Mouse (Mus musculus): ENCODE measurements at regions not wholly inside any gene's neighbourhood (a gene's known extent, or its start where the extent isn't known, plus 50 kb on each side); places are given as distances from the start of the nearest gene placed in this dataset.

DNA sequence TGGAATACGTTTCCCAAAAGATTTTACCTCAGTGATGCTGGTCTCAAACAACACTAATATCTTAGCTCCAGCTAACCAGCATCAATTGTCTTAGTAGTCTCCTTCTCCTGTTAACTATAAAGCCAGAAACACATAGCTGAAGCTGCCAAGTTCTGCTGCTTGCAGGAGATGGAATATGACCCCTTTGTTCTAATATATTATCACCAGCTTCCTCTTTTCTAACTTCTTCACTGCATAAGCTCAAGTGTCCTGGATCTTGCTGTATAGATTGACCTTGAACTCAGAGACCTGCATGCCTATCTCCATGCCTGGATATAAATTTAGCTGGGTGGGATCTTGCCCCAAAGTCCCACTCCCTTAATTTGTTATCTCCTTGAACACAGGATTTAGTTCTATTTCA, 94.8 kb downstream of the Rbm46 start:
- DNase-seq, result no peak

DNA sequence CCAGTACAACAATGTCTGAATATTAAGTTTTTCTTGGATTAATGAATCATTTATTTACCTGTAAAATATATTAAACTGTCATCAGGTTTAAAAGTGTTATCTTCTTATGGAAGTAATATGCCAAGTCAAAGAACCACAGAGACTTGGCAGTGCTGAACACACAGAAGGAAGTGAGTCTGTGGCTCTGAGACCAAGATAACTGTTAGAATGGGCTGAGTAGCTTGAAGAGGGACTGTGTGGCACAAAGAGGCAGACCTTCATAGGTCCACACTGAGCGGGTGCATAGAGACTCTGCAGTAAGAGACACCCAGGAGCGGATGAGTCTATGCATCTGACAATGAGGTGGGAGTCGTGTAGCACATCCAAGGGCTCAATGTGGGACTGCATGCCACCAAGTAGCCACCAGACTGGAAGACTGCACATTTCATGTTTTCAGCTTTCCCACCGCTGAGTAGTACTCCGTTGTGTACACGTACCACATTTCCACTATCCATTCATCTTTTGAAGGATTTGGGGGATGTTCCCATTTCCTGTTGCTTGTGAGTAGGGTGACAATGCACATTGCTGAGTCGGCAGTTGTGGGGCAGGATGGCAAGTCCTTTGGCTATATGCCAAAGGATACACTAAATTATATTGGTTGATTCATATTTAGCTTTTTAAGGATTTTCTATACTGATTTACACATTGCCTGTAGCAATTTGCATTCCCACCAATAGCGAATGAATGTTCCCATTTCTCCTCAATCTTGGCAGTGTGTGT, 105.6 kb downstream of the Rbm46 start:
- no peak for DNase-seq

DNA sequence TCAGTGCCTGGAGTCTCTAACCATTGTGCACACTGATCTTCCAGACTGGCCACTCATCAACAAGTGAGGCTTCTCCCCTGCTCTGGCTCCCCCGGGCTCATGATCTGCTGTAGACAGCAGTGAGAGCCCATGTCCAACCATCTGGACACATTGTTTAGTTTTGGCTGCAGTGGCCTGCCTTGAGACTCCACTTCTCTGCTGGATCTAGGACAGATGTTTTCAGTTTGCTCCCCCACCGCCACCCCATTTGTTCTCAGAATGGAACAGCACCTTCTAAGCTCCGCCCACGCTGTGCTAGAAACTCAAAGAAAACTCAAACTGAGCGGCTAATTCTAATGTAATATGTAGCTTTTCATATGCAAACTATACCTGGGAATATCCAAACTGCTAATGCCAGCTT, 108.8 kb downstream of the Rbm46 start:
- DNase-seq, result no peak

DNA sequence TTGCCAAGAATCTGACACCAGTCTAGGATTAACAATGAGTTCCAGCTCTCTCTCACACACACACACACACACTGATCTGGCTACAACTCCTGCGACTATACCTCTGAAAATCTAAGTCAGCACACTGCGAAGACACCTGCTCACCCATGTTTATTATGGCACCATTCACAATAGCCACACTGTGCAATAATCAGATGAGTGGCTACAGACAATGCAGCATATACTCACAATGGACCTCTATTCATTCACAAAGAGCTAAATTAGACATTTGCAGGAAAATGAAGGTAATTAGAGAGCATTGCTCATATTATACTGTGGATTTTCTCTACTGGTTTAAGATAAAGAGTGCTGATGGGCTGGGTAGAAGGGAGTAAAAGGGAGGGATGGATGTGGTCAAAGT, 116.3 kb downstream of the Rbm46 start:
- no peak for DNase-seq

DNA sequence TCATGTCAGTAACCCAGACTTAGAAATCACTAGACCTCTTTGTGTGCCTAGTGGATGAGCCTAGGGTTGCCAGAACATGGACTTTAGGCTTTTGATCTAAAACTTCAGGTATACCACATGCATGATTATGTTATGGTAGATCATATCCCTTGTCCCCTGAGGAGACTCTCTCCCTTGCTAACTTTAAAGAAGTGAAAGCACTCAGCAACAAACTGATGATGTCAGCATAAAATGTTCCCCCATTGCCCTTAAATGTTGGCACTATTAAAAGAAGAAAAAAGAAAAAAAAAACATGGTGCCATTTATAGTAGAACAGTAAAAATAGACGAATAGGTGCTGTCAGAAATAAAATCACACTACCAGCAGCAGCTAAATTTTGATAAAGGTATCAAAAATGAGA, 117.3 kb downstream of the Rbm46 start:
- no peak for DNase-seq

DNA sequence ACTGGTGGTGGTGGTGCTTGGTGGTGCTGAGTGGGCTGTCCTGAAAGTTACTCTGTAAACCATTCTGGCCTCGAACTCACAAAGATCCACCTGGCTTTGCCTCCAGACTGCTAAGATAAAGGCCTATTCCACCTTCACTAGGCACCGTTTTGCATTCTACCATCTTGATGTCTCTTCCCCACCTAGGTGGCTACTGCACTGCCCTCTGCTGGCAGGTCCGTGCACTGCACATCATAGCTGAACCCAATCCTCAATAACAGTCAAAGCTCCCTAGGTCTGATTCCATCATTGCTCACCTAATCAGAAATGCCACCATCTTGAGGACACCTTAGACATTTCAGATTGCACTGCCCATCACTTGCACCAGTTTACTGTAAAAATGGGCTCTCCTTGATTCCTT, 150.7 kb downstream of the Rbm46 start:
- DNase-seq, result peak; percentile 12 to 28

DNA sequence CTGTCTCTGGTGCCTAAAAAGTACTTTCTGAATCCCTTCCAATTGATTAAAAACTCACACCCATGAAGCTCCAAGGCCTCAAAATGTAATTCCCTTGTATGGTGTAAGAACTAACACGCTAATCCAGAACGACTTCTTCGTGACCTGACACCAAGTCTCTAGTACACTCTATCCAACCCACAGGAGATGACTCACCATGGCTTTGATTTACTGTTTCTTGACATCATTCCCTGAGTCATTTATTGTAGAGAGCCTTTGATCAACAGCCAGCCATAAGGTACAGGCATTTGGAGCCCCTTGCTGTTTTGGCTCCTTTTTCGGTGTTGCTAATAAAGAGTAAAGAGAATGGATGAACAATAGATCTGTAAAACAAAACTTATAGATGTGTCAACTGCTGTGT, 159.7 kb upstream of the Npy2r start:
- DNase-seq, result no peak

DNA sequence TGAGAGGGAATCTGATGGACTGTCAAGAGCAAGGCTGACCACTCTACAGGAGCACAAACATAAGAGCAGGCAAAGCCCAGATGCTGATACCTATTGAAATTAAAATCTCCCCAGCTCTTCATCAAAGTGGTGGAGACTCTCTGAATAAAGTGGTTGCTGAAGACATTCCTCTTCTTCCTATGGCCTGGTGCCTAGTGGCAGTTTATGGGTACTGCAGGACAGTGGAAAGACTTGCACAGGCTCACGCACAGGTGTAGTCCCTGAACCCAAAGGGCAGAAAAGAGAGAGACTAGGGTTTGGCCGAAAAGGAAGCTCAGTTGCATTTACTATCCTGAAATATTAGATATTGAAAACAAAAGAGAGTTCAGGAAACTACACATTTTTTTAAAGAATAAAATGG, 144.2 kb upstream of the Npy2r start:
- DNase-seq, result no peak

DNA sequence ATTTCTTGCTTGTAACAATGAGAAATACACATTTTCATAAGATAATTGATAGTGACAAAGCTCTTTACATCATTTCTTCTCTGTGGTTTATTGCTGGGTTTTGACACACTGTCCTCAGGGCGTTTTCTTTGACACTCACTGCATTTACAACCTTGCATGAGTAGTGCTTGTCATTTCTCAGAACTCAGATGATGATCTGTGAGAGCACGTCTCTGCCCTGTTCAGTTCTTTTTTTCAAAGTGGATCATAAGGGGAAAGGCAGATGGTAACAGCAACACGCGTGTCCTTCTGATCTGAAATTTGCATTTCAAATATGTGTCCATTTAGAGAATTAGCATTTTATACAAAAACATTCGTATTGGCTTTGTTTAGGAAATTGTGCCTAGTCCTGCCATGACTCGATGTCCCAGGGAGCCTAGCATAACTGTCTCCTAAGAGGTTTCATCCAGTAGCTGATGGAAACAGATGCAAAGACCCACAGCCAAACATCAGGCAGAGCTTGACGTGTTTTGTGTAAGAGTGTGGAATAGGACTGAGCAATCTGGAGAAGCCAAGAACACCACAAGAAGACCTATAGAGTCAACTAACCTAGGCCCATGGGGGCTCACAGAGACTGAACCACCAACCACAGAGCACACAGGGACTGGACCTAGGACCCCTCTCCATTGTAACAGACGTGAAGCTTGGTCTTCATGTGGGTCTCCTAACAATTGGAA, 108.4 kb upstream of the Npy2r start:
- DNase-seq, result no peak

DNA sequence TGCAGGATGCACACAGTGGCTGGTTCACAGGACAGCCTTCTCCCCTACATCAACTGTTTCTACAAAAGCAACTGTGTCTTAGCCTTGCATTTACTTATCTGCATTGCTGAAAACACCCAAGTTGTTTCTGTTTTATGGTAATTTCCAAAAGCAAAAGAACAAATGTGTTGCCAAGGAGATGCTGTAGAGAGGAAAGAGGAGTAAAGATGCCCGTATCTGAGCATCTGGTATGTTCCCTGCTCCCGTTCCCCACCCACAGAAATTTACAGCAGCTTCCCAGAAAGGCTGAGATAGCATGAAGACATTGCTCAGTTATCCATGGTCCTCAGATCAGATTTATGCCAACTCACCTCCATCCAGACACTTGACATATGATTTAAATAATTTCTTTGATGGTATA, 104.5 kb upstream of the Npy2r start:
- DNase-seq, result no peak

DNA sequence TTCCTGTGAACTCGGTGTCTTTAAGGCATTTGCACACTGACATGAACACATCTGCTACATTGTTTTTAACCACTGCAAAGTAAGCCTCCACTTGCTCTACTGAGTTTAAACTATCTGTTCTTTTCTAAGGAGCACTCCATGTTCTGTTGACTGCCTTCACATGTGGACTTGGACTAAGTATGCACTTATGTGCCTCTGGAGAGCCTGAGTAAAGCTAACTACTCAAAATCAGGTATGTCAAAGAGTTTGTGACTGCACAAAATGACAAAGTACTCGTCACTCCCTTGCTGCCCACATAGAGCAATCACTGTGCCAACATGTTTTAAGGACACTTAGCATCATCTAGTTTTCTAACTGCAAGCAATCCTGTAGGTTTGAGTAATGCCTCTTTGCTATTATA, 92.2 kb upstream of the Npy2r start:
- DNase-seq, result no peak

DNA sequence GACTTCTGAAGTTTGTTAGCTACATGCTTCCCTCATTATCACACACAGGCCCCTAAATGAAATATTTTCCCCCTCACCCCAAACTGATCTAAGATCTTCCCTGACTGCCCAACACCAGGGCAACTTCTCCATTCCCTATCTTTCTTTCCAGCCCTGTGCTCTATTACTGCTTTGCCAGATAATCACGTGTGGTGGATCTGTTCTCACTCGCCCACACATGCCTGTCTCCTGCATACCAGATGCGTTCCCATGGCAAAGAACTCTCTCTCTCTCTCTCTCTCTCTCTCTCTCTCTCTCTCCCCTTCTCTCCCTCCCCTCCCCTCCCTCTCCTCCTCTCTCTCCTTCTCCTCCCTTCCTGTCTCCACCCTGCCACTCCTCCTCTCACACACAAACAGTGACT, 88.8 kb upstream of the Npy2r start:
- DNase-seq, result no peak

DNA sequence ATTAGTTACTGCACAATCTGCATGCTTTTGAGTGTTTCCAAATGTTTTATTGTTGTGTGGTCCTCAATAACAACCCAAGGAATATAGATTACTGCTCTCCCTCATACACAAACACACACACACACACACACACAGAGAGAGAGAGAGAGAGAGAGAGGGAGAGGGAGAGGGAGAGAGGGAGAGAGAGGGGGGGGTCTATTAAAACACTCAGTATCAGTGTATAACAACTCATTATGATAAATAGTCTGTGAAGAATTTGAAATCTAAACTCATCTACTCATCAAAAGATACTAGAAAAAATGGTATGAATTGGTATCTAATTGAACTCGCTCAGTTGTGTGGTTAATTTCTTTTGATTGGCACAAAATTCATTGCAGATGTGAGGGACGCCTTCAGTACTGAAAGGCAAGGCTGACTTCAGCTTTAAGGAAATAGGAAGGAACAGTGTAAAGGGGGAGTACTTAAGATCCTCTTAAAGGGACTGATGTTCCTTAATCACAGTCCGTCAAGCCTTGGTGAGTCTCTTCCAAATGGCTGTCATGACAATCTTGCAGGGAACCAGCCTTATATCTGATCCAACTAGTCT, 72.6 kb upstream of the Npy2r start:
- no peak for DNase-seq

DNA sequence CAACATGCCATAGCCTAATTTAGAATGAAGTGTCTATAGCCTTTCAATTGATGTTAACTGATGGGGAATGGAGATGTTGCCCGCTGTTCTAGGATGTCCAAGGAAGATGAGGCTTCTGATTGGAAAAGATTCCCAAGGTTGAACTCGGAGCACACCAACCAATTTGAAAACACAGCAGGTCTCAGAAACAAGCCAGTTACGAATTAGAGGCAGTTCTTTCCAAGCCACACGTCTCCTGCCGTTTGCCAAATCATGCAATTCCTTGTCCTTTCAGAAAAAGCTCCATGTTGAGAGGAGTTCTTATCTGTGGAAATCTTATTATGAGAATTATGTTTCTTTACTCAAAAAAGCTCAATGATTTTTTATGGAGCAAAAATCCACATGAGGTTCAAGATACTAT, 71.5 kb upstream of the Npy2r start:
- DNase-seq, result no peak

DNA sequence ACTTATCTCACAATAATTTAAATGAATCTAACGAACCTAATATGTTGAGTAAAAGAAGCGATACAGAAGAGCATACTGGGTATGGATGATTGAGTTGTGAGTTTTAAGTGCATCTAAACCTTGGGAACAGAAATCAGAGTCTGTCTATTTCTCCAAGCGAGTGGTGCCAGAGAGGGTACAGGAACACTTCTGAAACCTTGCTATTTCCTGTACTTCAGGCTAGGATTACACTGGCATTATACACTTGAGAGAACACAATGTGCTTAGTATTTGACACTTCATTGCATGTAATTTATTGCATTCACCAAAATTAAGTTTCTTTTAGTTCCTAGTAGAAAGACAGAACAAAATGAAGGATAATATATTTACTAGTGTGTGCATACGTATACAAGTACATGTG, 54.0 kb upstream of the Npy2r start:
- no peak for DNase-seq

DNA sequence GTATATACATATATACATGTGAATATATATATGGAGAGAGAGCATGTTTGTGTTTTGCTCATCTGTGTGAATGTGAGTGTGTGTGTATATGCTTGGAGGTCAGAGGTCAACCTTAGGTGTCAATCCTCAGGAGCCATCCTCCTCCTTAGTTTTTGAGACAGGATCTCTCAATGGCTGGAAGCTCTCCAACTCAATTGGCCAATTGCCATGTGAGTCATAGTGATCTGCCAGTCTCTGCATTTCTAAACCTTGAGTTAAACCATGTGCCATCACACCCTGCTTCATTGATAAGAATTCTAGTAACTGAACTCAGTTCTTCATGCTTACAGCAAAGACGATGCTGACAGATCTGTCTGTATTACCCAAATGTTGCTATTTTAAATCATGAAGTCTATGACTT, 50.8 kb upstream of the Npy2r start:
- DNase-seq, result no peak
